Mouse (Mus musculus) liver, embryonic 14.5 days (tissue): ENCODE measurements around the gene Nkx6-1. TPM values are rescaled to one million over a fixed set of nuclear protein-coding genes. Genes with fewer than 3 reads are reported as not detected.

ENCODE experiments used
- ATAC-seq: fragments of 200-750 bp; cut with Nextera tagmentation; 2 replicates; pipeline ENCODE4 v1.8.0; 2017; ENCODE audit warnings: moderate number of reproducible peaks, mild to moderate bottlenecking, moderate library complexity; ENCODE audit not compliant: insufficient read depth
- DNase-seq, 3 experiments: peaks; one replicate each; pipeline ENCODE4 v3.0.0-alpha.2; 2012 to 2013; ENCODE audit warnings: low read depth in 3 of 3, low spot score in 3 of 3
- H3K27ac ChIP-seq: fragments of 300-500 bp; sonication (generic); 2 replicates; pipeline ENCODE4 v1.5.1; 2014; ENCODE audit warnings: moderate library complexity, mild to moderate bottlenecking, control low read depth, inconsistent platforms
- H3K27me3 ChIP-seq: fragments of 300-500 bp; sonication (generic); 2 replicates; pipeline ENCODE4 v1.6.1; 2014; ENCODE audit warnings: mild to moderate bottlenecking, low read length, moderate library complexity; ENCODE audit not compliant: control insufficient read depth, insufficient read depth
- H3K36me3 ChIP-seq: fragments of 300-500 bp; sonication (generic); replicated peaks from 2 replicates; pipeline ENCODE4 v1.6.1; 2014; ENCODE audit warnings: low read depth; ENCODE audit not compliant: control insufficient read depth, insufficient read depth
- H3K4me1 ChIP-seq, 2 experiments: fragments of 200-500 bp in 1 of 2; fragments of 300-500 bp in 1 of 2; sonication (generic) in 1 of 2; replicated peaks; 2 replicates each; pipeline ENCODE4 v1.6.1; 2012 to 2014; ENCODE audit warnings: antibody characterized with exemption in 1 of 2, inconsistent platforms in 1 of 2, low read length in 1 of 2; ENCODE audit not compliant: control insufficient read depth in 2 of 2, insufficient read depth in 2 of 2
- H3K4me2 ChIP-seq: fragments of 300-500 bp; sonication (generic); 2 replicates; pipeline ENCODE4 v1.6.1; 2014; ENCODE audit warnings: low read depth, mild to moderate bottlenecking, control low read depth, moderate library complexity
- H3K4me3 ChIP-seq, 2 experiments: fragments of 200-500 bp in 1 of 2; fragments of 300-500 bp in 1 of 2; sonication (generic) in 1 of 2; 2 replicates each; pipeline ENCODE4 v1.5.1; 2012 to 2014; ENCODE audit warnings: low read depth in 2 of 2, low read length in 2 of 2, mild to moderate bottlenecking in 2 of 2, control low read depth in 1 of 2, inconsistent platforms in 1 of 2, moderate library complexity in 1 of 2; ENCODE audit not compliant: insufficient read depth in 1 of 2
- H3K9ac ChIP-seq: fragments of 300-500 bp; sonication (generic); replicated peaks from 2 replicates; pipeline ENCODE4 v1.6.1; 2014; ENCODE audit warnings: mild to moderate bottlenecking, control low read depth, moderate library complexity
- H3K9me3 ChIP-seq: fragments of 300-500 bp; sonication (generic); 2 replicates; pipeline ENCODE4 v1.6.1; 2016; ENCODE audit warnings: low read length, mixed read lengths; ENCODE audit not compliant: control insufficient read depth
- CTCF ChIP-seq: IDR thresholded peaks from 2 replicates; pipeline ENCODE4 v1.5.1; 2016; ENCODE audit warnings: antibody characterized with exemption, low read depth, control low read depth
- EP300 ChIP-seq: IDR thresholded peaks from 2 replicates; pipeline ENCODE4 v1.6.1; 2016; ENCODE audit warnings: antibody characterized with exemption, low read depth
- WGBS: fragments of 180-500 bp; shearing (Covaris S2); extraction: QIAGEN DNeasy Blood & Tissue Kit; methylation state at CpG from one replicate; pipeline ENCODE4 v1.1.7; 2014; ENCODE audit not compliant: insufficient replicate concordance; 5-methylcytosine and 5-hydroxymethylcytosine counted together
- polyA plus RNA-seq, 2 experiments: library from polyadenylated mRNA; depleted of rRNA in 1 of 2; stranded (reverse) in 1 of 2; unstranded in 1 of 2; fragments of >200 nt; fragmentation: Nextera tagmentation in 1 of 2; extraction: Ambion mirVana in 1 of 2; gene quantifications; 2 replicates each; pipeline versions ENCODE4 v1.2.1 to v1.2.3; 2012 to 2014

Gene Nkx6-1
- polyA plus RNA-seq, 2 experiments = 0.01 TPM; not detected in 1

GRCm38 (mm10) chr5:101659411-101659971, 5.3 kb downstream of the Nkx6-1 start:
- no peaks in the 10 kb centered on the region for H3K36me3 ChIP-seq
- under 1% methylated on average over 39 of the region's 39 CpGs for WGBS
- no peak overlapping the region for H3K9ac ChIP-seq
- H3K4me2 ChIP-seq = no peak overlapping the region
- DNase-seq (no peak), ATAC-seq (no peak)
- H3K27ac ChIP-seq = no peak overlapping the region
- TF ChIP-seq EP300 (no peak), CTCF (no peak)
- H3K27me3 ChIP-seq = peaks cover 86% of the 10 kb centered on the region
- H3K9me3 ChIP-seq = no peaks in the 10 kb centered on the region
- H3K4me1 ChIP-seq = no peaks in the 10 kb centered on the region
- H3K4me3 ChIP-seq = no peak overlapping the region

- TF ChIP-seq CTCF (no peak), EP300 (no peak)
Observed at GRCm38 (mm10) chr5:101658984-101659290, 5.9 kb downstream of the Nkx6-1 start.

GRCm38 (mm10) chr5:101658188-101658983, 6.4 kb downstream of the Nkx6-1 start:
- 3% methylated on average over 21 of the region's 21 CpGs for WGBS
- no peak for TF ChIP-seq CTCF
- no peak for TF ChIP-seq EP300

More at GRCm38 (mm10) chr5:101658984-101659290, 5.9 kb downstream of the Nkx6-1 start:
- Histone ChIP-seq H3K27ac (no peak overlapping the region), H3K9ac (no peak overlapping the region), H3K4me1 (no peaks in the 10 kb centered on the region), H3K36me3 (no peaks in the 10 kb centered on the region), H3K4me3 (no peak overlapping the region), H3K27me3 (peaks cover 80% of the 10 kb centered on the region), H3K4me2 (no peak overlapping the region), H3K9me3 (no peaks in the 10 kb centered on the region)
- 3% methylated on average over 23 of the region's 23 CpGs for WGBS
- ATAC-seq (no peak), DNase-seq (no peak)

GRCm38 (mm10) chr5:101657698-101658097, 7.1 kb downstream of the Nkx6-1 start:
- H3K4me2 ChIP-seq = no peak overlapping the region
- peaks cover 68% of the 10 kb centered on the region for H3K27me3 ChIP-seq
- no peaks in the 10 kb centered on the region for H3K9me3 ChIP-seq
- H3K36me3 ChIP-seq = no peaks in the 10 kb centered on the region
- H3K4me1 ChIP-seq = no peaks in the 10 kb centered on the region
- no peak overlapping the region for H3K4me3 ChIP-seq
- no peak overlapping the region for H3K27ac ChIP-seq
- ATAC-seq = no peak
- H3K9ac ChIP-seq = no peak overlapping the region
- no peak for DNase-seq
- whole genome bisulfite sequencing = 2% methylated on average over 10 of the region's 10 CpGs
- TF ChIP-seq EP300 = no peak
- no peak for TF ChIP-seq CTCF

More at GRCm38 (mm10) chr5:101658188-101658983, 6.4 kb downstream of the Nkx6-1 start:
- H3K9ac ChIP-seq = no peak overlapping the region
- ATAC-seq (no peak), DNase-seq (no peak)
- no peak overlapping the region for H3K27ac ChIP-seq
- H3K9me3 ChIP-seq = no peaks in the 10 kb centered on the region
- peaks cover 75% of the 10 kb centered on the region for H3K27me3 ChIP-seq
- no peaks in the 10 kb centered on the region for H3K4me1 ChIP-seq
- H3K4me3 ChIP-seq = no peak overlapping the region
- no peak overlapping the region for H3K4me2 ChIP-seq
- H3K36me3 ChIP-seq = no peaks in the 10 kb centered on the region

GRCm38 (mm10) chr5:101656107-101656506, 8.7 kb downstream of the Nkx6-1 start:
- no peak overlapping the region for H3K9ac ChIP-seq
- 18% methylated on average over 3 of the region's 3 CpGs for WGBS
- no peaks in the 10 kb centered on the region for H3K4me1 ChIP-seq
- H3K27ac ChIP-seq = no peak overlapping the region
- H3K4me3 ChIP-seq = no peak overlapping the region
- no peaks in the 10 kb centered on the region for H3K36me3 ChIP-seq
- no peak for DNase-seq
- H3K9me3 ChIP-seq = no peaks in the 10 kb centered on the region
- no peak overlapping the region for H3K4me2 ChIP-seq
- H3K27me3 ChIP-seq = peaks cover 52% of the 10 kb centered on the region
- TF ChIP-seq CTCF = no peak
- no peak for TF ChIP-seq EP300
- no peak for ATAC-seq
